Mouse (Mus musculus): ENCODE results near the gene Far2. TPM values are rescaled to one million over a fixed set of nuclear protein-coding genes. Genes with fewer than 3 reads are reported as not detected.
"Not testable (repeated sequence)": the region's sequence is repeated elsewhere in the genome, so short reads cannot be mapped to it uniquely, and the experiment has no call there.

The Far2 gene
- polyA plus RNA-seq, 1 experiment from 2014 or later: 0.96 TPM

DNA sequence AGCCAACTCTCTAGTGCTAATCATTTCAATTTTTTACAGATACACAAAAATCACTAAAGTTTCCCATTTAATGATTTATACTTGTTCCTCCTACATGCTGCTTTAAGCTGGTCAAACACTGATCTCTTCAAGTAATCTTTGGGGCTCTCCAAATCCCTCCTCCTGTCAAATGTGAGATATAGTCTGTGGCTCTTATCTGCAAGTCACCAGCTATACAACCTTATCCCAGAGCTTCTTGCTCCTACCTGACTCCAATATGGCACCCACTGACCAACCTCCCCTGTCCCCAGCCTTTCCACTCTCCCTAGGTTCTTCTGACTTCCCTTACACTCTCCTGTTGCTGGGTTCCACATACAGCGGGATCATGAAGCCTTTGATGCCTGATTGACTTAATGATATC is 70.6 kb downstream of the Far2 start:
- WGBS: 76% methylated on average over 1 of the region's 1 CpGs
- Histone ChIP-seq H3K36me3 (no peaks in the 10 kb centered on the region), H3K27ac (no peak overlapping the region), H3K4me3 (no peak overlapping the region), H3K9ac (no peak overlapping the region), H3K4me2 (no peak overlapping the region), H3K9me3 (replicated peaks) (no peaks in the 10 kb centered on the region), H3K4me1 (replicated peaks) (no peaks in the 10 kb centered on the region), H3K27me3 (no peaks in the 10 kb centered on the region)
- no peak for ATAC-seq (replicated peaks; ENCODE audit: insufficient number of reproducible peaks, insufficient read depth, low FRiP score, low read depth)

DNA sequence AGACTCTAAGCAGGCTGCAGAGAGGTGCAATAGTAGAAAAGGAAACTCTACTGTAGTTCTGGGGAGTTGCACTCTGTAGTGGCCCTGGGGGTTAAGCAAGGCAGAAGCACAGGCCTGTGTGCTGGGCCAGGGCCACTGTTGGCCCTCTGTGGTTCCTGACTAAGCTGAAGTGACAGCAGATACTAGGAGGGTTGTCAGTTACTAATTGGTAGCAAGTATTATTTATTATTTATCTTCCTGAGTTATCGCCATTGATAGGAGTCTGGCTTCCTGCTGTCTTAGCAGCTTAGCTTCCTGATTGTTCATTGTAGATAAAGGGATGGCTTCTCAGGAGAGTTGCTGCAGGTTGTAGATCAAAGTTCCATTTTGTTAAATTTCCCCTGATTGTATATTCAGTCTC is 73.6 kb downstream of the Far2 start:
- no peaks in the 10 kb centered on the region for H3K4me1 ChIP-seq (replicated peaks)
- H3K4me2 ChIP-seq: no peak overlapping the region
- H3K4me3 ChIP-seq: no peak overlapping the region
- H3K9ac ChIP-seq: no peak overlapping the region
- WGBS: 67% methylated on average over 1 of the region's 1 CpGs
- no peaks in the 10 kb centered on the region for H3K27me3 ChIP-seq
- no peaks in the 10 kb centered on the region for H3K36me3 ChIP-seq
- no peak overlapping the region for H3K27ac ChIP-seq
- H3K9me3 ChIP-seq (replicated peaks): no peaks in the 10 kb centered on the region
- ATAC-seq (replicated peaks; ENCODE audit: insufficient number of reproducible peaks, insufficient read depth, low FRiP score, low read depth): no peak

DNA sequence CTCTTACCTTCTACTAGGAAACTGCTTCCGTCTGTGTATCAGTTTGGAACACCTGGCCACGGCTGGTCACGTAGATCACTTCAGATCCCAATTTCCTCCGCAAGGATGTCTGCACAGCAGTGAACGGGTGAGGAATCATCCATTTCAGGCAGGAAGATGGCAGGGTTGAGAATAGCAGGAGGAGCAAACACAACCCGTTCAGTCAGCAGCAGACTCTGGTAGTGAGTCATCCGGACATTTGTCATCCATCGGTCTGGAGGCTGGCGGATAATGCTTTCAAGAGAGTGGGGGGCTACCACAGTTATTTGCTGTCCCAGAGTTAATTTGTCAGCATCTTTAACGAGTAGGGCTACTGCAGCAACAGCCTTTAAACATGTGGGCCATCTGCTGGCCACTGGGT is 79.8 kb downstream of the Far2 start:
- not testable (repeated sequence) for H3K27me3 ChIP-seq; H3K4me3 ChIP-seq; H3K27ac ChIP-seq; ATAC-seq (replicated peaks; ENCODE audit: insufficient number of reproducible peaks, insufficient read depth, low FRiP score, low read depth); H3K9me3 ChIP-seq (replicated peaks); H3K4me1 ChIP-seq (replicated peaks); H3K4me2 ChIP-seq; H3K9ac ChIP-seq; H3K36me3 ChIP-seq
- 60% methylated on average over 10 of the region's 10 CpGs for WGBS

DNA sequence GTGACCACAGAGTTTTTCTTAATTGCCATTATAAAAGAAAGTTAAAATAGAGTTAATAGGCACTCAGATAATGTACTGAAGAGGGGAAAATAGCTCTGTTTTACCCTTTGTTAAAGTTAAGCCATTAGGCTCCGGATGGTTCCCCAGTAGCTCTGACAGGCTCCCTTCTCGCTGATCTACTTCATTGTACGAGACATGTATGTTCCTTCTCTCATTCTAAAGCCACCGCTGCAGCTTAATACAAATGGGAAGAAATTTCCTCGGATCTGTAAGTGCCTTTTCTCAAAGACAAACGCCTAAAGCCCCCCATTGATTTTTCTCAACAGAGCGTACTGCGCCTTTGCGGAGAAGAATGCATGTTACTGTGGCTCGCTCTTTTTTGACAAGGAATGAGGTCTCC is 85.3 kb downstream of the Far2 start:
- Histone ChIP-seq H3K27me3 (no peaks in the 10 kb centered on the region), H3K36me3 (no peaks in the 10 kb centered on the region), H3K4me3 (no peak overlapping the region), H3K4me2 (no peak overlapping the region), H3K4me1 (replicated peaks) (no peaks in the 10 kb centered on the region), H3K27ac (no peak overlapping the region), H3K9ac (no peak overlapping the region), H3K9me3 (replicated peaks) (no peaks in the 10 kb centered on the region)
- no peak for ATAC-seq (replicated peaks; ENCODE audit: insufficient number of reproducible peaks, insufficient read depth, low FRiP score, low read depth)
- WGBS: 77% methylated on average over 10 of the region's 10 CpGs

DNA sequence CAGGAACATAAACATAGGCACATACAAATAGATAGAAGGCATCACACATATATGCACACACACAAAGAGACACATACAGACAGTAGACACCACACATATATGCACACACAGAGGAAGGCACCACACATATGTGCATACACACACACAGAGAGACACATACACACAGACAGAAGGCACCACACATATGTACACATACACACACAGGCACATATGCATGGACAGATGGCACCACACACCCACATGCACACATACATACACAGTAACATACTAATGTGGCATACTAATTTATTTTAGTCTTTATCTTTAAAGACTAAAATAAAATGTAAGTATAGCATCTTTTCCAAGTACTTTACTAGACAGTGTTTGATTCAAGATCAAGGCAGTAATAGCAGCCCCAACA is 86.5 kb downstream of the Far2 start:
- Histone ChIP-seq H3K27me3 (no peaks in the 10 kb centered on the region), H3K9ac (no peak overlapping the region), H3K4me3 (no peak overlapping the region), H3K27ac (no peak overlapping the region), H3K4me2 (no peak overlapping the region), H3K36me3 (no peaks in the 10 kb centered on the region), H3K9me3 (replicated peaks) (no peaks in the 10 kb centered on the region), H3K4me1 (replicated peaks) (no peaks in the 10 kb centered on the region)
- no peak for ATAC-seq (replicated peaks; ENCODE audit: insufficient number of reproducible peaks, insufficient read depth, low FRiP score, low read depth)

DNA sequence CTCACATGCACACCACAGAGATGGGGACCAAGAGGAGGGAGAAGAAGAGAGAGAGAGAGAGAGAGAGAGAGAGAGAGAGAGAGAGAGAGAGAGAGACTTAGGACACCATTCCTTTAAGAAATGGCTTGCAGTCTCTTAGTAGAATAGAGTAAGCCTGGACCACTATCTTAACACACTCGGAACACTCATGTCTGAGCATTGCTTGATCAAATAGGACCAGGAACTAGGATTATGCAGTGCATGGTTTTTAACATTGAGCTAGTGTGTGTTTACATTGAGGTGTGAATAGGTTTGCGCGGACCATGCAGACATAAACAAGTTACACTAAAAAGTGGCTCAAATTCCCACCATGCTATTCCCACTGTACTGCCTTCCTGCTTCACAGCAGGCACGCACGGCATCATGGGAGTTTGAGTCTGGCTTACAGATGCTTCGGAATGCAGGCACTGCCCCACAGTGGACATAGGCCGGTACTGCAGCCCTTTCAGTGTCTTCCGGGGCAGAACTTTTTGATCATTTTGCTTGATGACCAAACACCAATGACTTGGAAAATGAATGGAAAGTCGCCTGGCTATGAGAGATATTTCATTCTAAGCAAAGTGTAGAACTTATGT is 88.8 kb downstream of the Far2 start:
- no peak overlapping the region for H3K9ac ChIP-seq
- no peaks in the 10 kb centered on the region for H3K36me3 ChIP-seq
- WGBS: 28% methylated on average over 9 of the region's 9 CpGs
- no peaks in the 10 kb centered on the region for H3K27me3 ChIP-seq
- no peak for ATAC-seq (replicated peaks; ENCODE audit: insufficient number of reproducible peaks, insufficient read depth, low FRiP score, low read depth)
- H3K4me3 ChIP-seq: no peak overlapping the region
- no peak overlapping the region for H3K4me2 ChIP-seq
- H3K27ac ChIP-seq: no peak overlapping the region
- no peaks in the 10 kb centered on the region for H3K9me3 ChIP-seq (replicated peaks)
- H3K4me1 ChIP-seq (replicated peaks): no peaks in the 10 kb centered on the region

DNA sequence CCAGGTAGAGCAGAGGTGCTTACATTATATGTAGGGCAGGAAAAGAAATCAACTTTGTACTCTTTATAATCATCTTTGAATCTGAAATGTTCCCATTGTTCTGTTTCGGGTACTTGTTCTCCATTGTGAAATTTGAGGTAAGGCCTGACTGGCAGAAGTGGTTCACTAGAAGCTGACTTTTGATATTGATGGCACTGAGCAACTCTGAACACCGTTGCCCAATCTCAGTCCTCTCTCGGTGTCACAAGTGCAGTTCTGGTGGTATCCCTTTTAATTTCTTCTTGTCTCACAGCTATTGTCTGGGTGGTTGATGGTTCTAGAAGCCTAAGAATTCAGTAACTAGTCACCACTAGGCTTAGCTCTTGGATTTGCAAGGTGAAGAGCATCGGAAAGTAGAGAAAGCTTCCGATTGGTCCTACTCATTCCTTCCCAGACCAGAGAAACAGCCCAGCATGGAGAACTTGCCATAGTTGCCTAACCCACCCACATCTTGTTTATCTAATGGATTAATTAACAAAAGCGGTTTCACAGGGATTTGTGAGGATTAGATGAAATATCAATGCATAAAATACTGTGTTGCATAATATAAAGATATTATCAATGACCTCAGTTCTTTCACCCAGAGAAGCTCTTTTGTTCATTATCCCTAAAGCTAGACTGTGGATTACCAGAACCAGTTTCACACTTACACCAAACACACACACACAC is 92.4 kb downstream of the Far2 start:
- no peaks in the 10 kb centered on the region for H3K27me3 ChIP-seq
- no peaks in the 10 kb centered on the region for H3K36me3 ChIP-seq
- 78% methylated on average over 6 of the region's 6 CpGs for WGBS
- no peak overlapping the region for H3K9ac ChIP-seq
- no peak overlapping the region for H3K4me3 ChIP-seq
- no peaks in the 10 kb centered on the region for H3K4me1 ChIP-seq (replicated peaks)
- no peak overlapping the region for H3K4me2 ChIP-seq
- H3K27ac ChIP-seq: no peak overlapping the region
- no peak for ATAC-seq (replicated peaks; ENCODE audit: insufficient number of reproducible peaks, insufficient read depth, low FRiP score, low read depth)
- no peaks in the 10 kb centered on the region for H3K9me3 ChIP-seq (replicated peaks)

DNA sequence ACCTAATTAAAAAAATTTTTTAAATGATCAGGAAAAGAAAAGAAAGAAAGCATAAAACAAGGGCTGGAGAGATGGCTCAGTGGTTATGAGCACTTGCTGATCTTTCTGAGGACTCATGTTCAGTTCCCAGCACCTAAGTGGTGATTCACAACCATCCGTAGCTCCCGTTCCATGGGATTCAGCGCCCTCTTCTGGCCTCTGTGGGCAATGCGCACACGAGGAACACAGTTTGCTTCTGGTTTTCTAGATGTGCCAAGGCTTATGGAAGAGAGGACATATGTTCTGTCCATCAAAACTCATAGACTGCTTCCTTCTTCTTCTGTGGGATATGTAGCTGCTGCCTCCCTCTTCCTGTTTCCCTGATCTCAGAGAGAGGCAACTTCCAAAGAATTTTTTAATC is 94.8 kb downstream of the Far2 start:
- no peak overlapping the region for H3K4me3 ChIP-seq
- no peak for ATAC-seq (replicated peaks; ENCODE audit: insufficient number of reproducible peaks, insufficient read depth, low FRiP score, low read depth)
- no peaks in the 10 kb centered on the region for H3K4me1 ChIP-seq (replicated peaks)
- H3K27ac ChIP-seq: no peak overlapping the region
- no peaks in the 10 kb centered on the region for H3K36me3 ChIP-seq
- no peak overlapping the region for H3K9ac ChIP-seq
- WGBS: 75% methylated on average over 5 of the region's 5 CpGs
- H3K4me2 ChIP-seq: no peak overlapping the region
- H3K27me3 ChIP-seq: no peaks in the 10 kb centered on the region
- H3K9me3 ChIP-seq (replicated peaks): no peaks in the 10 kb centered on the region

DNA sequence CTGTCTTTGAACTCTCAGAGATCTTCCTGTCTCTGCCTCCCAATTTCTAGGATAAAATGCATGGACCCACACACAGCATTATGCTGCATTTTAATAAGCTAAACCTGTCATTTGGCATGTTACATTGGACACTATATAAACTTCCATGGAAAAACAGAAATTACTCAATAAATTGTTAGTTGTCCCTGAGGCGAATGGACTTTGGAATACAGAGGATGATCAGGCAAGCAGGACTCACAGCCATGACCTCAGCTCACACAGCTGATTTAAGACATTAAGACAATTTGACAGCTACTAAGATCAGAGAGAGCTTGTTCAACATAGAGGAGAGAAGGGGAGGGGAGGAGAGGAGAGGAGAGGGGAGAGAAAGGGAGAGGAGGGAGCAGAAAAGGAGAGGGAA is 95.4 kb downstream of the Far2 start:
- H3K9me3 ChIP-seq (replicated peaks): no peaks in the 10 kb centered on the region
- no peak overlapping the region for H3K4me2 ChIP-seq
- no peak overlapping the region for H3K4me3 ChIP-seq
- no peaks in the 10 kb centered on the region for H3K36me3 ChIP-seq
- no peaks in the 10 kb centered on the region for H3K4me1 ChIP-seq (replicated peaks)
- WGBS: 76% methylated on average over 1 of the region's 1 CpGs
- ATAC-seq (replicated peaks; ENCODE audit: insufficient number of reproducible peaks, insufficient read depth, low FRiP score, low read depth): no peak
- H3K9ac ChIP-seq: no peak overlapping the region
- H3K27ac ChIP-seq: no peak overlapping the region
- H3K27me3 ChIP-seq: no peaks in the 10 kb centered on the region

DNA sequence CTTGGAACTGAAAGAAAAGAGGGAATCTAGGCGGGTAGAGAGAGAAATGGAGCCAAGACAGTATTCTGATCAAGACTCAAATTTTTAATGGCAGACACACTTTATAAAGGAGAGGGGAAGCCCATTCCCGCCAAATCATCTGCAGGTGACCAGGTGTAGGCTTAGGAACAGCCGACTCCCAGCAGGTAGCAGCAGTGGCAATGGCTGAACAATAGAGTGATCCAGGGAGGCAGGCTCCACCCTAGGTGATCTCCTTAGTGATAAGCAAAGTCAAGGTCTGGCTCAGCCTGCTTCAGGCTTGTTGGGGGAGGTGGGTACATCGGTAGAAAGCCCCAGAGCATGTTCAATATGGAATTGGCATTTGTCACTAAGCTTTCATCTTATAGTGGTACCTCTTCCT is 105.2 kb downstream of the Far2 start:
- not testable (repeated sequence) for H3K4me2 ChIP-seq; H3K9me3 ChIP-seq (replicated peaks); H3K9ac ChIP-seq; H3K4me3 ChIP-seq; ATAC-seq (replicated peaks; ENCODE audit: insufficient number of reproducible peaks, insufficient read depth, low FRiP score, low read depth); H3K36me3 ChIP-seq; H3K27ac ChIP-seq; H3K4me1 ChIP-seq (replicated peaks); H3K27me3 ChIP-seq
- WGBS: 60% methylated on average over 4 of the region's 4 CpGs

DNA sequence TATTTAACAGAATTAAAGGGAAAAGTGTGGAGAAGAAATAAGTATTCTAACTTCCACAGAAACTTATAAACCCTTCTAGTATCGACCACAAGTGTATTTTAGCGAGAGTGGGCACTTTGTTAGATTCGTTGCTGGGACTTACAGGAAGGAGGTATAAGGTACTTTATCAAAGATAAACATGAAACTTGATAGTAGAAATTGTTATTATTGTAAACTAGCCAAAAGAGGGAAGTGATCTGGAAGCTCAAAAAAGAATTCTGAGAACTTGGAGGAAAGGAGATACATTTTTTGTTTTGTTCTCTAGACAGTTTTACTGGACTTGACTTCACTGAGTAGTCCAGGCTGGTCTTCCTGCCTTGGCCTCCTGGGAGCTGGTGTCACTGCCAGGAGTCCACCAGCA is 125.8 kb downstream of the Far2 start:
- Histone ChIP-seq H3K36me3 (no peaks in the 10 kb centered on the region), H3K4me1 (replicated peaks) (peaks cover 2% of the 10 kb centered on the region; the same call in 1 of the 2 replicates), H3K4me3 (no peak overlapping the region), H3K27ac (no peak overlapping the region), H3K9me3 (replicated peaks) (no peaks in the 10 kb centered on the region), H3K27me3 (no peaks in the 10 kb centered on the region), H3K4me2 (no peak overlapping the region), H3K9ac (no peak overlapping the region)
- 67% methylated on average over 3 of the region's 3 CpGs for WGBS
- ATAC-seq (replicated peaks; ENCODE audit: insufficient number of reproducible peaks, insufficient read depth, low FRiP score, low read depth): no peak

DNA sequence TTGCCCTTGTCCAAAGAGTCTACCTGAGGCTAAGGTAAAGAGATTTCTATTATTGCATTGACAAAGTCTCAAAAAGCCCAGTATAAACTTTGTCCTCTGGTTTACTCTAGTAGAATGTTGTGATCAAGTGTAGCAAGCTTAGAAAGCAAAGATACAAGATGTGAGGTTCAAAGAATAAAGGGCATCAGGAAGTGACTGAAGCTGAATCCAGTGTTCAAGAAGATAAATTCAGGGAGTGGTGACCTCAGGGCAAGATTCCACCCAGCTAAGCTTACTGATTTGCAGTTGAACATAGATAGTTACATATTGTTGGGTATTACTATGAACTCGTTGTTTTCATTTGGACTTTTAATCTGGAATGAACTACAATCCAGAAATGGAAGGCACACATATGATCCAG is 138.6 kb downstream of the Far2 start:
- peaks cover 71% of the 10 kb centered on the region for H3K36me3 ChIP-seq
- H3K4me1 ChIP-seq (replicated peaks): no peaks in the 10 kb centered on the region
- H3K9ac ChIP-seq: no peak overlapping the region
- WGBS: 89% methylated on average over 1 of the region's 1 CpGs
- no peak overlapping the region for H3K4me2 ChIP-seq
- ATAC-seq (replicated peaks; ENCODE audit: insufficient number of reproducible peaks, insufficient read depth, low FRiP score, low read depth): no peak
- H3K4me3 ChIP-seq: no peak overlapping the region
- no peaks in the 10 kb centered on the region for H3K27me3 ChIP-seq
- H3K27ac ChIP-seq: no peak overlapping the region
- no peaks in the 10 kb centered on the region for H3K9me3 ChIP-seq (replicated peaks)

All from heart, embryonic 15.5 days (tissue).